Mouse (Mus musculus) neural tube, embryonic 15.5 days (tissue): ENCODE data around the gene Pim3. TPM values are rescaled to one million over a fixed set of nuclear protein-coding genes. Genes with fewer than 3 reads are reported as not detected.

Experiments used
- ATAC-seq: fragments of 200-750 bp; cut with Nextera tagmentation; 2 replicates; pipeline ENCODE4 v1.8.0; 2017; ENCODE audit warnings: mild to moderate bottlenecking, moderate TSS enrichment, moderate library complexity; ENCODE audit not compliant: low FRiP score
- H3K27ac ChIP-seq: fragments of 300-500 bp; sonication (generic); replicated peaks from 2 replicates; pipeline ENCODE4 v1.5.1; 2015; ENCODE audit warnings: mild to moderate bottlenecking, inconsistent platforms
- H3K27me3 ChIP-seq: fragments of 300-500 bp; sonication (generic); replicated peaks from 2 replicates; pipeline ENCODE4 v1.6.1; 2015; ENCODE audit warnings: inconsistent platforms
- H3K36me3 ChIP-seq: fragments of 300-500 bp; sonication (generic); 2 replicates; pipeline ENCODE4 v1.6.1; 2015; ENCODE audit warnings: inconsistent platforms
- H3K4me1 ChIP-seq: fragments of 300-500 bp; sonication (generic); 2 replicates; pipeline ENCODE4 v1.6.1; 2015; ENCODE audit warnings: inconsistent platforms
- H3K4me2 ChIP-seq: fragments of 300-500 bp; sonication (generic); 2 replicates; pipeline ENCODE4 v1.6.1; 2015; ENCODE audit warnings: inconsistent platforms, mild to moderate bottlenecking, moderate library complexity
- H3K4me3 ChIP-seq: fragments of 300-500 bp; sonication (generic); replicated peaks from 2 replicates; pipeline ENCODE4 v1.5.1; 2015; ENCODE audit warnings: mild to moderate bottlenecking, inconsistent platforms
- H3K9ac ChIP-seq: fragments of 300-500 bp; sonication (generic); replicated peaks from 2 replicates; pipeline ENCODE4 v1.6.1; 2015; ENCODE audit warnings: mild to moderate bottlenecking, inconsistent platforms
- H3K9me3 ChIP-seq: fragments of 300-500 bp; sonication (generic); replicated peaks from 2 replicates; pipeline ENCODE4 v1.6.1; 2016; ENCODE audit warnings: inconsistent platforms
- WGBS: fragments of 180-500 bp; shearing (Covaris S2); methylation state at CpG from one replicate; pipeline ENCODE4 v1.1.7; 2015; ENCODE audit warnings: mixed read lengths; 5-methylcytosine and 5-hydroxymethylcytosine counted together
- polyA plus RNA-seq: library from polyadenylated mRNA; unstranded; fragments of >200 nt; fragmentation: Nextera tagmentation; extraction: Ambion mirVana; gene quantifications from 2 replicates; pipeline ENCODE4 v1.2.1, GENCODE M21; 2015

Gene Pim3
- polyA plus RNA-seq, 1 experiment from 2014 or later = 78.7 TPM

GRCm38 (mm10) chr15:88915046-88915445, 53.1 kb downstream of the Pim3 start:
- ATAC-seq = no peak
- H3K4me1 ChIP-seq = no peaks in the 10 kb centered on the region
- WGBS = 95% methylated on average over 7 of the region's 7 CpGs
- no peak overlapping the region for H3K4me3 ChIP-seq
- H3K9ac ChIP-seq = no peak overlapping the region
- no peak overlapping the region for H3K27ac ChIP-seq
- no peaks in the 10 kb centered on the region for H3K36me3 ChIP-seq
- no peak overlapping the region for H3K4me2 ChIP-seq
- H3K9me3 ChIP-seq = no peaks in the 10 kb centered on the region
- H3K27me3 ChIP-seq = no peaks in the 10 kb centered on the region

Other genes starting within 250 kb of the Pim3 start
- 14.2 and 15.1 TPM in 2 replicates for gene Brd1, start 128.0 kb upstream of the Pim3 start, polyA plus RNA-seq
- 12.0 and 14.9 TPM in 2 replicates for gene Zbed4, start 110.5 kb upstream of the Pim3 start, polyA plus RNA-seq
- gene Alg12, start 42.9 kb upstream of the Pim3 start, polyA plus RNA-seq = 8.3 and 9.4 TPM in 2 replicates
- gene Creld2, start 42.5 kb upstream of the Pim3 start, polyA plus RNA-seq = 63.8 and 71.3 TPM in 2 replicates
- 0.13 and 0.17 TPM in 2 replicates for gene Ttll8, start 92.2 kb downstream of the Pim3 start, polyA plus RNA-seq
- gene Mlc1, start 116.8 kb downstream of the Pim3 start, polyA plus RNA-seq = 20.4 and 21.4 TPM in 2 replicates
- not detected in 2 replicates for gene Mov10l1, start 120.7 kb downstream of the Pim3 start, polyA plus RNA-seq
- 8.7 and 10.1 TPM in 2 replicates for gene Panx2, start 197.5 kb downstream of the Pim3 start, polyA plus RNA-seq
- 38.2 and 44.9 TPM in 2 replicates for gene Trabd, start 212.9 kb downstream of the Pim3 start, polyA plus RNA-seq
- 16.9 and 19.7 TPM in 2 replicates for gene Selenoo, start 226.9 kb downstream of the Pim3 start, polyA plus RNA-seq